Mouse (Mus musculus): Measurements from ENCODE around the gene Ltbr. TPM values are rescaled to one million over a fixed set of nuclear protein-coding genes. Genes with fewer than 3 reads are reported as not detected.
A peak's percentile ranks its signal among the peaks of the same experiment; 100 is the strongest.
"Not testable (repeated sequence)": the region's sequence is repeated elsewhere in the genome, so short reads cannot be mapped to it uniquely, and the experiment has no call there.

The Ltbr gene
- polyA plus RNA-seq, 1 experiment from 2014 or later, result 42.9 TPM

DNA sequence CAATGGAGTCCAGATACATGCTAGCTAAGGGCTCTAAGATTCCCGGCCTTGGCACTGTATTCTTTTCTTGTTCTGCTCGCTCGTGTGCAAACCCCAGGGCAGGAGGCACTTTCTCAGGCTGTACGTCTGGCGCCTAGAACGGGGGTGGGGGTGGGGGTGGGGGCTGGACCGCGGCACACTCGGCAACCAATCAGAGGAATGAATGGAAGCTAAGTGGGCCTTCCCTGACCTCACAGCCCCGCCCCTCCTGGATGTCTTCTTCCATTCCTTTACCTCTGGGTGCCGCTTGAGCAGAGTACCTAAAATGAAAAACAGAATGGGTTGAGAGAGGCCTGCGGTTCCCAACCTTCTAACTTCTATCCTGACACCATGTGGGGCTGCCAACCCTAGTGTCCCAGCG lies 4.8 kb downstream of the Ltbr start:
- Histone ChIP-seq H3K4me1 (peaks cover 33% of the 10 kb centered on the region), H3K9ac (no peak overlapping the region), H3K4me3 (no peak overlapping the region), H3K9me3 (no peaks in the 10 kb centered on the region), H3K36me3 (peaks cover 59% of the 10 kb centered on the region), H3K4me2 (0 out of 2 replicates have a peak overlapping the region, but pooled peaks have one; percentile 13), H3K27me3 (replicated peaks) (no peaks in the 10 kb centered on the region), H3K27ac (replicated peaks) (no peak overlapping the region)
- no peak for ATAC-seq (ENCODE audit: extremely low read depth, insufficient number of reproducible peaks, low FRiP score, low TSS enrichment)
- WGBS, result 17% methylated on average over 13 of the region's 13 CpGs

DNA sequence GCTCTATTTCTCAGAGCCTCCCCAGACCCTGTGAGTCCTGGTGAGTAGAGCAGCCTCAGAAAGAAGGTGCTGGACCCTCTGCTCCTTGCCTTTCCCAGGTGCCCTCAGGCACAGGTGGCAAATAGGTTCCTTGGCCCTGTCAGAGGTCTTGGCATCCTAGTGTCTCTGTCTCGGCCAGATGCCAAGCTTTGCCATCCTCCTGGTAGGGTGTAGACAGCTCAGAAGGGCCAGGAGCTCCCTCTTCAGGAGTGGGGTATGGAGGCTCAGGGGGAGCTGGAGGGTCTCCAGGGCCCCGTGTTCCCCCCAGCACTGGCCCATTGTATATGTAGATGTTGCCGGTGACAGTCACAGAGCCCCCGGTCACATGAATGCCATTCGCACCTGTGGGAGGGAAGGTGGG lies 6.6 kb downstream of the Ltbr start:
- no peak overlapping the region for H3K4me3 ChIP-seq
- 81% methylated on average over 5 of the region's 5 CpGs for WGBS
- H3K9me3 ChIP-seq, result no peaks in the 10 kb centered on the region
- H3K27me3 ChIP-seq (replicated peaks), result no peaks in the 10 kb centered on the region
- H3K4me2 ChIP-seq, result no peak overlapping the region
- H3K9ac ChIP-seq, result no peak overlapping the region
- no peak for ATAC-seq (ENCODE audit: extremely low read depth, insufficient number of reproducible peaks, low FRiP score, low TSS enrichment)
- H3K36me3 ChIP-seq, result peaks cover 58% of the 10 kb centered on the region
- no peak overlapping the region for H3K27ac ChIP-seq (replicated peaks)
- peaks cover 17% of the 10 kb centered on the region for H3K4me1 ChIP-seq

DNA sequence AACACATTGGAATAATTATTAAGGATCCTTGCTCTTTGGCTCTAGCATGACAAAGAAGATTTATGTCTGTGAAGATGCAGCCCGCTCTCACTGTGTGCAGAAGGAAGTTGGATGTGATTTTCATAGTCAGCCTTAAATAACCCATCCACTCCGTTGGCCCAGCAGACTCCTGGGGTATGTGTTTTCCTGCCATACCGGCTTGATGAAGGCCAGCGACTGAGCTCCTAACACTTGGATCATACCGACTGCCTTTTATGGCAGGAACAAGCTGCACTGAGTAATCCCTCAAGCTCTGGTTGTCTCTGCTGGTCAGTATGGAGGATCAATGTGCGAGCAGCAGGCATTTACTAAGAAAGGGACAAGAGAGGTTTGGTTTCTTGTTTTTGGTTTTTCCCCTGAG lies 8.2 kb downstream of the Ltbr start:
- Histone ChIP-seq H3K9ac (no peak overlapping the region), H3K36me3 (peaks cover 42% of the 10 kb centered on the region), H3K27ac (replicated peaks) (no peak overlapping the region), H3K4me1 (peaks cover 9% of the 10 kb centered on the region), H3K4me3 (no peak overlapping the region), H3K27me3 (replicated peaks) (no peaks in the 10 kb centered on the region), H3K9me3 (no peaks in the 10 kb centered on the region), H3K4me2 (no peak overlapping the region)
- 73% methylated on average over 6 of the region's 6 CpGs for WGBS
- no peak for ATAC-seq (ENCODE audit: extremely low read depth, insufficient number of reproducible peaks, low FRiP score, low TSS enrichment)

DNA sequence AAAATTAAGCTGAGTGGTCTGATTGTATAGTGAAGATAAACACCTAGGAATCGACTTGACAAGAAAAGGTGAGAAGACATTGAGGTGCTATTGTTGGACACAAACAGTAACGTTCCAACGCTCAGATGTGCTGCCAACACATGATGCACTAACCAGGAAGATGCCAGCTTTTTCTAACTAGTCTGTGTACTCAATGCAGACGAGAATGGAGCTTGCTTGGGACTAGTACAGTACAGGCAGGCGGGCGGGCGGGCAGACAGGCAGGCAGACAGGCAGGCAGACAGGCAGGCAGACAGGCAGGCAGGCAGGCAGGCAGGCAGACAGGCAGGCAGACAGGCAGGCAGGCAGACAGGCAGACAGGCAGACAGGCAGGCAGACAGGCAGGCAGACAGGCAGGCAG lies 9.3 kb downstream of the Ltbr start:
- H3K36me3 ChIP-seq, result peaks cover 35% of the 10 kb centered on the region
- 87% methylated on average over 7 of the region's 7 CpGs for WGBS
- H3K4me1 ChIP-seq; H3K27ac ChIP-seq (replicated peaks); H3K4me3 ChIP-seq; H3K9me3 ChIP-seq; ATAC-seq (ENCODE audit: extremely low read depth, insufficient number of reproducible peaks, low FRiP score, low TSS enrichment); H3K27me3 ChIP-seq (replicated peaks); H3K9ac ChIP-seq; H3K4me2 ChIP-seq: not testable (repeated sequence)

DNA sequence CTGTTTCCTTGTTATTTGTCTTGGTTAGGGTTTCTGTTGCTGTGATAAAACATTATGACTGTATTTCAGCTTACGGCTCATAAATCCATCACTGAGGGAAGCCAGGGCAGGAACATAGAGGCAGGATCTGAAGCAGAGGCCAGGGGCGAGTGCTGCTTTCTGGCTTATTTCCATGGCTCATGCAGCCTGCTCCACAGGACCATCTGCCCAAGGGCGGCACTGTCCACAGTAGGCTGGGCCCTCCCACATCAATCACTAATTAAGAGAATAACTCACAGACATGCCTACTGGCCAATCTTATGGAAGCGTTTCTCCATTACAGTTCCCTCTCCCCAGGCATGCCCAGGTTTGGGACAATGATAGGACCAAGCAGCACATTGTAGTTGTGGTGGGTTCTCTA lies 10.4 kb downstream of the Ltbr start:
- 82% methylated on average over 4 of the region's 4 CpGs for WGBS

DNA sequence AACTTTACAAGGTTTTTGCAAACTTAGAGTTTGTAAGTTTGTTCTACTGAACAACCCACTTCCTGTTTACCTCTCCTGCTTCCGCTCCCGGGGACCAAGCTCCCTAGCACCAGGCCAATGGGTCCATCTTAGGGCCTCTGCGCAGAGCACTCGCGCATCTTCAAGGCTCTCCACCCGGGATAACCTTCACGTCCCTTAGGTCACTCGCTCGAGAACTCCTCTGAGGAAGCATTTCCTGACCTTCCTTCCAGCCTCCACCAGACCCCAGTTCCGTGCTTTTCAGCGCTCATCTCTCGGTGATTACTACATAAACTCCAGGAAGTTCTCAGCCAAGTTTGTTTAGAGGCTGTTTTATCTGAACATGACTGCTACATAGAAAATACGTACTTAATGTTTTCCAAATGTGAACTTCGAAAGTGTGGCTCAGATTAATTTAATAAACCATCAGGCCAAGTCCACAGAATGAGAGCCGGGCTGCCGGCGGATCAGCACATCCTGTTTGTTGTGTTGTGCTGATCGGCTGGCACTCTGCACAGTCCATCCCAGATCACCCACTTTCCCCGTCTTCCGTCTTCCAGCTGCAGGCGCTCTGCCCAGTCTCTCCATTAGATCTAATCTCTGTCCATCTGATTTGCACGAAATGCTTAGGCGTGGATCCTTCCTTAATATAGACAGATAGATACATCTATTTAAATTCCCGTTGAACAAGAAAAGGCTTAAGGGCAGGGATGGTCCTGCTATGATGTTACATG lies 11.3 kb downstream of the Ltbr start:
- H3K27ac ChIP-seq (replicated peaks), result no peak overlapping the region
- ATAC-seq (ENCODE audit: extremely low read depth, insufficient number of reproducible peaks, low FRiP score, low TSS enrichment), result no peak
- no peak overlapping the region for H3K4me2 ChIP-seq
- WGBS, result 78% methylated on average over 24 of the region's 24 CpGs
- H3K9ac ChIP-seq, result no peak overlapping the region
- no peak overlapping the region for H3K4me3 ChIP-seq
- no peaks in the 10 kb centered on the region for H3K27me3 ChIP-seq (replicated peaks)
- peaks cover 18% of the 10 kb centered on the region for H3K36me3 ChIP-seq
- no peaks in the 10 kb centered on the region for H3K9me3 ChIP-seq
- no peaks in the 10 kb centered on the region for H3K4me1 ChIP-seq

More for the DNA sequence above, 10.4 kb downstream of the Ltbr start:
- Histone ChIP-seq H3K4me2 (no peak overlapping the region), H3K4me3 (no peak overlapping the region), H3K4me1 (no peaks in the 10 kb centered on the region), H3K9me3 (no peaks in the 10 kb centered on the region), H3K27ac (replicated peaks) (no peak overlapping the region), H3K36me3 (peaks cover 24% of the 10 kb centered on the region), H3K27me3 (replicated peaks) (no peaks in the 10 kb centered on the region), H3K9ac (no peak overlapping the region)
- ATAC-seq (ENCODE audit: extremely low read depth, insufficient number of reproducible peaks, low FRiP score, low TSS enrichment), result no peak

DNA sequence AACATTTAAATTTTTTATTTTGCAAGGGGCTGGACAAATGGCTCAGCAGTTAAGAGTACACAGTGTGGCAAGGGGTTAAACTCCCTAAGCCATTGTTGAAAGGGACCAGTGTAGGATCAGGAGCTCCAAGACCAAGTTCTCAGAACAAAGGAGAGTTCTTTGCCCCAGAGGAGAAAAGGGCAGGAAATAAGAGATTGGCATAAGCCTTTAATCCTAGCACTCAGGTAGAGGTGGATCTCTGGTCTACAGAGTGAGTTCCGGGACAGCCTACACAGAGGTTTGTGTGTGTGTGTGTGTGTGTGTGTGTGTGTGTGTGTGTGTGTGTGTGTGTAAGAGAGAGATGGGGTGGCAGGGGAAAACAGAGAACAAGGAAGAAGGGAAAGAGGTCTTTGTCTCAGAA lies 12.7 kb downstream of the Ltbr start:
- 68% methylated on average over 1 of the region's 1 CpGs for WGBS
- H3K4me3 ChIP-seq, result no peak overlapping the region
- no peak overlapping the region for H3K27ac ChIP-seq (replicated peaks)

DNA sequence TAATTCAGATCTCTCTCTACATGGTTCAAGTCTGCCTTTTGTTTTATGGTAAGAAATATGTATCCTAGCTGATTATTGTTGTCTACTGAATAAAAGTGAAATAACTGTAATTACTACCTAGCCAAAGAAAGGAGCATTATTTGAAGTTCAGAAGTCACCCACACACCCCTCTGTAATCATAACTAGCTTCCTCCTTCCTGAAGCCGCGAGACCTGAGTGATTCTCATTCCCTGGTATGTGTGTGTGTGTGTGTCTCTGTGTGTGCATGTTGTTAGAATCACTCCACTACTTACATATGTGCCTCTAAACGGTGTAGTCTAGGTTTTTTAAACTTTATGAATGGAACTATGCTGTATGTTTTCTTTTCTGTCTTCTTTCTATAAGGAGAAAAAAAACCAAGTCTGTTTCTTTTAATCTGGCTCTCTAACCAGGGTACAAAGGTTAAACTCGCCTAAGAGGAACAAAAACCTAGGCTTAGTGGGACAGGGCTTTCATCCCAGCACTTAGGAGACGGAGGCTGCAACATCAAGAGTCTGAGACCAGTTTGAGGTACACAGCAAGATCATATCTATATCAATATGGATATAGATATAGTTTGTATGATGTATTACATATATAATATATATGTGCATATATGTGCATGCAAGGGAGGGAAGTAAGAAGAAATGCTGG lies 16.4 kb downstream of the Ltbr start:
- Histone ChIP-seq H3K27ac (replicated peaks) (no peak overlapping the region), H3K9me3 (no peaks in the 10 kb centered on the region), H3K4me3 (no peak overlapping the region), H3K27me3 (replicated peaks) (0 out of 2 replicates have a peak, but pooled peaks cover 5% of the 10 kb centered on the region), H3K4me1 (no peaks in the 10 kb centered on the region), H3K36me3 (no peaks in the 10 kb centered on the region), H3K4me2 (no peak overlapping the region), H3K9ac (no peak overlapping the region)
- ATAC-seq (ENCODE audit: extremely low read depth, insufficient number of reproducible peaks, low FRiP score, low TSS enrichment), result no peak
- 59% methylated on average over 5 of the region's 5 CpGs for WGBS

More for the DNA sequence above, 12.7 kb downstream of the Ltbr start:
- no peak overlapping the region for H3K9ac ChIP-seq
- no peaks in the 10 kb centered on the region for H3K4me1 ChIP-seq
- ATAC-seq (ENCODE audit: extremely low read depth, insufficient number of reproducible peaks, low FRiP score, low TSS enrichment), result no peak
- no peak overlapping the region for H3K4me2 ChIP-seq
- H3K9me3 ChIP-seq, result no peaks in the 10 kb centered on the region
- 0 out of 2 replicates have a peak, but pooled peaks cover 5% of the 10 kb centered on the region for H3K27me3 ChIP-seq (replicated peaks)
- peaks cover 4% of the 10 kb centered on the region for H3K36me3 ChIP-seq

DNA sequence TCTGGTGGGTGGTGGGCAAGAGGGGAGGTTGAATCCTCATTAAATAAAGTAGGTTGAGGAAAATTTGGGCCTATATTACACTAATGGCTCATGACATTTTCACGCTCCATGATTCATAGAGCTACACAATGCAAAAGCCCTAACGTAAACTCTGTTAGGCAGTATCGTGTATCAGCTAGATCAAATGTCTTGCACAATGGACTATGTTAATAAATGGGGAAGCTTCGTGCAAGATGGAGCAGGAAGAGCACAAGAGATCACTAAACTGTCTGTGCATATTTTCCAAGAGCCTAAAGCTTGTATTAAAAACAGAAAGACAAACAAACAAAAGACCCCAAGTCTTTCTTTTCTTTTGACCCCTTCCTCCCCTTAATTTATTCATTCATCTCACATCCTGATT lies 19.6 kb downstream of the Ltbr start:
- WGBS, result 87% methylated on average over 4 of the region's 4 CpGs
- no peaks in the 10 kb centered on the region for H3K36me3 ChIP-seq
- no peaks in the 10 kb centered on the region for H3K4me1 ChIP-seq
- no peak overlapping the region for H3K4me3 ChIP-seq
- H3K9me3 ChIP-seq, result no peaks in the 10 kb centered on the region
- no peak overlapping the region for H3K27ac ChIP-seq (replicated peaks)
- no peak for ATAC-seq (ENCODE audit: extremely low read depth, insufficient number of reproducible peaks, low FRiP score, low TSS enrichment)
- no peak overlapping the region for H3K4me2 ChIP-seq
- no peak overlapping the region for H3K9ac ChIP-seq
- 0 out of 2 replicates have a peak, but pooled peaks cover 9% of the 10 kb centered on the region for H3K27me3 ChIP-seq (replicated peaks)

DNA sequence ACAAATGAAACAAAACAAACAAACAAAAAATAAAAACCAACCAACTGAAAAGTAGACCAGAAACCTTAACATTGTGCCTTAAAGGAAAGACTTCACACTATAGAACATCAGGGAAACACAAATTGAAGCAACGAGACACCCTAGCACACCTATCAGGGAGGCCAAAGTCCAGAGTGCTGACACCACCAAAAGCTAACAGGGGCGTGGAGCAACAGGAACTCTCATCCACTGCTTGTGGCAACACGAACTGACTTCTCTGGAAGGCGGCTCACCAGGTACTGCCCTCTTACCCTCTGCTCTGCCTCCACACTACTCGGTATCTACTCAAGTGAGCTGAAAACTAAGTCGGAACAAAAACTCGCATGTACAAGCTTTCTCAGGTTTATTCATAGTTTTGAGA lies 21.4 kb downstream of the Ltbr start:
- no peak overlapping the region for H3K4me3 ChIP-seq
- 77% methylated on average over 7 of the region's 7 CpGs for WGBS
- no peaks in the 10 kb centered on the region for H3K36me3 ChIP-seq
- H3K4me2 ChIP-seq, result no peak overlapping the region
- H3K9me3 ChIP-seq, result no peaks in the 10 kb centered on the region
- H3K9ac ChIP-seq, result no peak overlapping the region
- H3K27me3 ChIP-seq (replicated peaks), result 0 out of 2 replicates have a peak, but pooled peaks cover 11% of the 10 kb centered on the region
- H3K4me1 ChIP-seq, result no peaks in the 10 kb centered on the region
- ATAC-seq (ENCODE audit: extremely low read depth, insufficient number of reproducible peaks, low FRiP score, low TSS enrichment), result no peak
- H3K27ac ChIP-seq (replicated peaks), result no peak overlapping the region

DNA sequence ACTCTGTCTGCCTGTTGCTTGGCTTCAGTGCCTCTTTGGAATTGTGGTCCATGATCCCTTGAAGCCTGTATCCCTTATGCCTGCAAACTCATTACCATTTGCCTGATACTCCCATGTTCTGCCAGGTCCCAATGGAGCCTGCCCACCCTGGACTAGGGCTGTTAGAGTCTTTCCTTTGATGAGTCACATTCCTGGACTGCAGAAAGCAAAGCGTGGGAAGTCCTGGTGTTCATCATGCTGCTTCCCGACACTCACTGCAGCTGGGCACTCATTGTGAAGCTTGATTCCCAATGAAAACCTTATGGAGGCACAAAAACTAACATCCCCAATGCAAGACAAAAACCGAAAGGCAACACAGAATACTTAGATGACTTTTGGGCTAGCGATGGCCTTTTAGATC lies 22.4 kb downstream of the Ltbr start:
- 60% methylated on average over 4 of the region's 4 CpGs for WGBS
- Histone ChIP-seq H3K4me2 (no peak overlapping the region), H3K9me3 (no peaks in the 10 kb centered on the region), H3K36me3 (no peaks in the 10 kb centered on the region), H3K27me3 (replicated peaks) (0 out of 2 replicates have a peak, but pooled peaks cover 6% of the 10 kb centered on the region), H3K4me3 (no peak overlapping the region), H3K4me1 (no peaks in the 10 kb centered on the region), H3K9ac (no peak overlapping the region), H3K27ac (replicated peaks) (no peak overlapping the region)
- ATAC-seq (ENCODE audit: extremely low read depth, insufficient number of reproducible peaks, low FRiP score, low TSS enrichment), result no peak

DNA sequence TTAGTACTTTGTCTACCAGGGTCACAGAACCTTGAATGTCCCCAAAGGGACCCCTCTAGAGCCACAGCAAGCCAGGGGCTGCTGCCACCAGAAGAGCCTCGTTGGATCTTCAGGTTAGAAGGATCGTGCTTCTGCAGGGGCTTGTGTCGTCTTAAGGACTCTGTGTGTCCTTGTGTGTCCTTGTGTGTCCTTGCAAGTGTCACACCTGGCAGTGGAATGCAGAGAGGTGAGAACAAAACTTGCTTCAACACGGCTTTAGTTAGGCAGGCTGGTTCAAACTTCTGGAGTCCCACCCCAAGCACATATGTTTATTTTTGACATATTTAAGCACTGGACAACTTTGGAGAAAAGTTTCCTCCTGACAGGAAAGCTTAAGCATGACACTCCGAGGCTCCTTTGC lies 25.0 kb downstream of the Ltbr start:
- ATAC-seq (ENCODE audit: extremely low read depth, insufficient number of reproducible peaks, low FRiP score, low TSS enrichment), result no peak
- Histone ChIP-seq H3K27me3 (replicated peaks) (0 out of 2 replicates have a peak, but pooled peaks cover 6% of the 10 kb centered on the region), H3K27ac (replicated peaks) (no peak overlapping the region), H3K4me2 (no peak overlapping the region), H3K36me3 (no peaks in the 10 kb centered on the region), H3K4me1 (no peaks in the 10 kb centered on the region), H3K4me3 (no peak overlapping the region), H3K9me3 (no peaks in the 10 kb centered on the region), H3K9ac (no peak overlapping the region)
- 52% methylated on average over 5 of the region's 5 CpGs for WGBS
